Mouse (Mus musculus) heart, embryonic 12.5 days (tissue): Measurements from ENCODE around the gene Eif4g3. TPM values are rescaled to one million over a fixed set of nuclear protein-coding genes. Genes with fewer than 3 reads are reported as not detected.

Experiments used
- ATAC-seq: fragments of 200-750 bp; cut with Nextera tagmentation; 2 replicates; pipeline ENCODE4 v1.8.0; 2017; ENCODE audit warnings: moderate TSS enrichment, moderate library complexity; ENCODE audit not compliant: insufficient number of reproducible peaks, low FRiP score
- H3K27ac ChIP-seq: fragments of 300-500 bp; sonication (generic); 2 replicates; pipeline ENCODE4 v1.5.1; 2016; ENCODE audit warnings: mild to moderate bottlenecking, moderate library complexity; ENCODE audit not compliant: poor library complexity, severe bottlenecking
- H3K27me3 ChIP-seq: fragments of 300-500 bp; sonication (generic); replicated peaks from 2 replicates; pipeline ENCODE4 v1.6.1; 2016; ENCODE audit warnings: mild to moderate bottlenecking, moderate library complexity
- H3K36me3 ChIP-seq: fragments of 300-500 bp; sonication (generic); 2 replicates; pipeline ENCODE4 v1.6.1; 2016; ENCODE audit warnings: mild to moderate bottlenecking, moderate library complexity
- H3K4me1 ChIP-seq: fragments of 300-500 bp; sonication (generic); replicated peaks from 2 replicates; pipeline ENCODE4 v1.6.1; 2016; ENCODE audit warnings: mild to moderate bottlenecking
- H3K4me2 ChIP-seq: fragments of 300-500 bp; sonication (generic); 2 replicates; pipeline ENCODE4 v1.6.1; 2016; ENCODE audit warnings: mild to moderate bottlenecking, moderate library complexity
- H3K4me3 ChIP-seq: fragments of 300-500 bp; sonication (generic); 2 replicates; pipeline ENCODE4 v1.5.1; 2016; ENCODE audit warnings: mild to moderate bottlenecking
- H3K9ac ChIP-seq: fragments of 300-500 bp; sonication (generic); 2 replicates; pipeline ENCODE4 v1.6.1; 2016; ENCODE audit warnings: mild to moderate bottlenecking, moderate library complexity
- H3K9me3 ChIP-seq: fragments of 300-500 bp; sonication (generic); replicated peaks from 2 replicates; pipeline ENCODE4 v1.6.1; 2016; ENCODE audit warnings: mild to moderate bottlenecking, moderate library complexity
- WGBS: fragments of 180-500 bp; shearing (Covaris S2); methylation state at CpG from one replicate; pipeline ENCODE4 v1.1.7; 2016; 5-methylcytosine and 5-hydroxymethylcytosine counted together
- polyA plus RNA-seq: library from polyadenylated mRNA; unstranded; fragments of >200 nt; fragmentation: Nextera tagmentation; extraction: Ambion mirVana; gene quantifications from 2 replicates; pipeline ENCODE4 v1.2.1, GENCODE M21; 2016

Eif4g3 gene
- polyA plus RNA-seq, 1 experiment from 2014 or later, result 32.7 TPM

DNA sequence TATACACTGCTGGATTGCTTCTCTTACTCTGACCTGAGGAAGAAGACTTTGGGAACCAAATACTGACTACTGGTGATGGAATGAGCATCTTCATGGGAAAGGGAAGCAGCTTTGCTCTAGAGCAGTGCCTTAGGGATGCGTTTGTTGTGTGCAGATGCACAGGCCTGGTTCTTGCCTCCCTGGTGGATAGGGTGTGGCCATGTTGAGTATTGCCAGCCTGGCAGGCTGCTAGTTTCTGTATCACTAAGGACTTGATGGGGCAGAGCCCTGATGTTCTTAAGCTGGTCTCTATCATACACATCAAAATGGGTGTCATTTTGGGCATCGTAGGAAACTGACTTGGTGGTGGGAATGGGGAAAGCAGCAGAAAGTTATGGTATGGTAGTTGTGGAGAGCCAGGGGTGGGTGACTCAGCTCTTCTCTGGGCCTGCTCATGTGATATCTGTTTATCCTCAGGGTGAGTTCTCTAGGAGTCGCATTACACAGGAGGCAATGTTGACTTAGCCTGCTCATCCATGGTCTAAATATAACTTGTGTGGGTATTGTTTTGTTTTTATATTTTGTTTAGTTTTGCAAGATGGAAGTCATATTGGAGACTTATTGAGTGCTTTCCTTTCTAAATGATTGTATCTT, 85.0 kb downstream of the Eif4g3 start:
- 73% methylated on average over 3 of the region's 3 CpGs for WGBS
- Histone ChIP-seq H3K9ac (no peak overlapping the region), H3K36me3 (peaks cover 18% of the 10 kb centered on the region), H3K4me1 (peaks cover 26% of the 10 kb centered on the region), H3K4me2 (no peak overlapping the region), H3K9me3 (no peaks in the 10 kb centered on the region), H3K27me3 (no peaks in the 10 kb centered on the region), H3K4me3 (no peak overlapping the region), H3K27ac (no peak overlapping the region)
- no peak for ATAC-seq

- Histone ChIP-seq H3K4me1 (peaks cover 13% of the 10 kb centered on the region), H3K4me2 (no peak overlapping the region), H3K36me3 (peaks cover 32% of the 10 kb centered on the region), H3K4me3 (no peak overlapping the region), H3K9ac (no peak overlapping the region), H3K27ac (no peak overlapping the region), H3K9me3 (no peaks in the 10 kb centered on the region), H3K27me3 (no peaks in the 10 kb centered on the region)
- WGBS, result 86% methylated on average over 5 of the region's 5 CpGs
- ATAC-seq, result no peak
Measured at GRCm38 (mm10) chr4:138079234-138079633, 86.4 kb downstream of the Eif4g3 start.

GRCm38 (mm10) chr4:138082466-138082865, 89.6 kb downstream of the Eif4g3 start:
- WGBS, result 93% methylated on average over 8 of the region's 8 CpGs

GRCm38 (mm10) chr4:138084103-138084502, 91.3 kb downstream of the Eif4g3 start:
- Histone ChIP-seq H3K36me3 (peaks cover 52% of the 10 kb centered on the region), H3K27me3 (no peaks in the 10 kb centered on the region), H3K4me1 (no peaks in the 10 kb centered on the region), H3K27ac (no peak overlapping the region), H3K9me3 (no peaks in the 10 kb centered on the region), H3K9ac (no peak overlapping the region), H3K4me2 (no peak overlapping the region), H3K4me3 (no peak overlapping the region)
- 90% methylated on average over 8 of the region's 8 CpGs for WGBS
- no peak for ATAC-seq

More at GRCm38 (mm10) chr4:138082466-138082865, 89.6 kb downstream of the Eif4g3 start:
- peaks cover 5% of the 10 kb centered on the region for H3K4me1 ChIP-seq
- H3K27ac ChIP-seq, result no peak overlapping the region
- H3K27me3 ChIP-seq, result no peaks in the 10 kb centered on the region
- H3K36me3 ChIP-seq, result peaks cover 52% of the 10 kb centered on the region
- H3K4me2 ChIP-seq, result no peak overlapping the region
- no peak overlapping the region for H3K4me3 ChIP-seq
- no peak for ATAC-seq
- H3K9ac ChIP-seq, result no peak overlapping the region
- no peaks in the 10 kb centered on the region for H3K9me3 ChIP-seq

DNA sequence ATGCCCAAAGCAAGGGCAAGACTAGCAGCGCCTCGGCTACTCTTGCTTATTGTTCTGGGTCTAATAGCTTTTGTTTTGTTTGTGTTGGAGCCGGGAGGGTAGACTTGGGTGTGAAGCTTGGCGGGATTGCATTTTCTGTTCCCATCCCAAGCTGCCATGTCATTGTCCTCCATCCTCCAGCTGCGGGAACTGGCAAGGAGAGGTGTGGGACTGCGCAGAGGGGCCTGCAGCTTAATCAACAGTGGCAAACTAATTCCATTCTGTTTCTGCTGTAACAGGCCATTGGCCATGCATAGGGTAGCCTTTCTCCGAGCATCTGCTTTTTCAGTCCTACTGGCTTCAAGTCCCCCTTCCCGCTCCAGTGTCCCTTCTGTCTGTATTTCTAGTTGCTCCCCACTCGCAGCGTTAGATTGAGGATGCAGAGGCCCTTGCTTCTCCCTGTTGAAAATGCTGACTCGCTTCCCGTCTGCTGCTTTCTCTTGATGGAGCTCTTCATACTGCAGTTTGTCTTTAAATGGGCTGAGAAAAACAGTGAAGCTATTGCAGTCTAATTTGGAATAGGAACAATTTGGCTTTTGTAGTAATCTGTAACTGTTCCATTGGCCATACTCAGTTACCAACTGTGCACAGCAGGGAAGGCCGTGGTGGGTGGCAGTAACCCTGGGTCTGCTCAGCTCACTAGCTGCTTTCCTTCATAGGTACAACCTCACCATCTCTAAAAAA, 92.2 kb downstream of the Eif4g3 start:
- Histone ChIP-seq H3K4me2 (no peak overlapping the region), H3K9me3 (no peaks in the 10 kb centered on the region), H3K4me1 (no peaks in the 10 kb centered on the region), H3K36me3 (peaks cover 58% of the 10 kb centered on the region), H3K27ac (no peak overlapping the region), H3K27me3 (no peaks in the 10 kb centered on the region), H3K9ac (no peak overlapping the region), H3K4me3 (no peak overlapping the region)
- no peak for ATAC-seq
- 87% methylated on average over 13 of the region's 13 CpGs for WGBS

GRCm38 (mm10) chr4:138086949-138087348, 94.1 kb downstream of the Eif4g3 start:
- Histone ChIP-seq H3K4me2 (no peak overlapping the region), H3K27ac (no peak overlapping the region), H3K9ac (no peak overlapping the region), H3K36me3 (peaks cover 61% of the 10 kb centered on the region), H3K4me1 (no peaks in the 10 kb centered on the region), H3K27me3 (no peaks in the 10 kb centered on the region), H3K9me3 (no peaks in the 10 kb centered on the region), H3K4me3 (no peak overlapping the region)
- WGBS, result 92% methylated on average over 5 of the region's 5 CpGs
- no peak for ATAC-seq

- H3K27me3 ChIP-seq, result no peaks in the 10 kb centered on the region
- H3K4me3 ChIP-seq, result no peak overlapping the region
- no peak for ATAC-seq
- no peaks in the 10 kb centered on the region for H3K9me3 ChIP-seq
- no peaks in the 10 kb centered on the region for H3K4me1 ChIP-seq
- 89% methylated on average over 2 of the region's 2 CpGs for WGBS
- H3K9ac ChIP-seq, result no peak overlapping the region
- peaks cover 47% of the 10 kb centered on the region for H3K36me3 ChIP-seq
- H3K27ac ChIP-seq, result no peak overlapping the region
- H3K4me2 ChIP-seq, result no peak overlapping the region
Measured at GRCm38 (mm10) chr4:138089512-138089911, 96.7 kb downstream of the Eif4g3 start.

GRCm38 (mm10) chr4:138091562-138092194, 98.9 kb downstream of the Eif4g3 start:
- H3K9ac ChIP-seq, result no peak overlapping the region
- H3K36me3 ChIP-seq, result peaks cover 39% of the 10 kb centered on the region
- H3K4me2 ChIP-seq, result no peak overlapping the region
- H3K4me3 ChIP-seq, result no peak overlapping the region
- H3K9me3 ChIP-seq, result no peaks in the 10 kb centered on the region
- H3K27ac ChIP-seq, result no peak overlapping the region
- no peaks in the 10 kb centered on the region for H3K27me3 ChIP-seq
- no peaks in the 10 kb centered on the region for H3K4me1 ChIP-seq
- WGBS, result 79% methylated on average over 7 of the region's 7 CpGs
- no peak for ATAC-seq

GRCm38 (mm10) chr4:138100456-138100855, 107.6 kb downstream of the Eif4g3 start:
- H3K9me3 ChIP-seq, result no peaks in the 10 kb centered on the region
- WGBS, result 86% methylated on average over 7 of the region's 7 CpGs
- peaks cover 81% of the 10 kb centered on the region for H3K36me3 ChIP-seq
- H3K9ac ChIP-seq, result no peak overlapping the region
- ATAC-seq, result no peak
- no peaks in the 10 kb centered on the region for H3K27me3 ChIP-seq
- H3K27ac ChIP-seq, result no peak overlapping the region
- H3K4me2 ChIP-seq, result no peak overlapping the region
- no peaks in the 10 kb centered on the region for H3K4me1 ChIP-seq
- no peak overlapping the region for H3K4me3 ChIP-seq

DNA sequence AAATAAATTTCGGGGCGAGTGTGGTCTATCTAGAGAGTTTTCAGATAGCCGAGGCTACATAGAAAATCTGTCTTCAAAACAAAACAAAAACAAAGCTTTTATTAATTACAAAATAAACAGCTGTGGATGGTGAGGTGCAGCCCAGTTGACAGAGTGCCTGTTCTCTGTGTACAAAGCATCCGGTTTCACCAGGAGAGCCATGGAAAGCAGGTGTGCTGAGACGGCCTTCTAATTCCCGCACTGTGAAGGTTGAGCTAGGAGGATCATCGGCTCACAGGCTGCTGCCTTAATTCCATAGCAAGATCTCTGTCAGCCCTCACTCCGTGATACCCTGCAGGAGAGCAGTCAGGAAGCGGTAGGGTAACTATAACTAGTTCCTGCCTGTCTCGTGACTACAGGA, 109.0 kb downstream of the Eif4g3 start:
- no peak for ATAC-seq
- Histone ChIP-seq H3K27ac (no peak overlapping the region), H3K4me1 (no peaks in the 10 kb centered on the region), H3K9ac (no peak overlapping the region), H3K27me3 (no peaks in the 10 kb centered on the region), H3K4me2 (no peak overlapping the region), H3K4me3 (no peak overlapping the region), H3K9me3 (no peaks in the 10 kb centered on the region), H3K36me3 (peaks cover 89% of the 10 kb centered on the region)
- 86% methylated on average over 10 of the region's 10 CpGs for WGBS

- 89% methylated on average over 3 of the region's 3 CpGs for WGBS
- Histone ChIP-seq H3K9ac (no peak overlapping the region), H3K4me2 (no peak overlapping the region), H3K27me3 (no peaks in the 10 kb centered on the region), H3K4me1 (no peaks in the 10 kb centered on the region), H3K4me3 (no peak overlapping the region), H3K36me3 (peaks cover 89% of the 10 kb centered on the region), H3K27ac (no peak overlapping the region), H3K9me3 (no peaks in the 10 kb centered on the region)
- ATAC-seq, result no peak
Measured at GRCm38 (mm10) chr4:138102413-138102812, 109.6 kb downstream of the Eif4g3 start.
